Mouse (Mus musculus) embryonic facial prominence, embryonic 14.5 days (tissue): ENCODE data around the gene Tex29. TPM values are rescaled to one million over a fixed set of nuclear protein-coding genes. Genes with fewer than 3 reads are reported as not detected.
A peak's percentile ranks its signal among the peaks of the same experiment; 100 is the strongest.
"Not testable (repeated sequence)": the region's sequence is repeated elsewhere in the genome, so short reads cannot be mapped to it uniquely, and the experiment has no call there.

Source experiments
- ATAC-seq: fragments of 200-750 bp; cut with Nextera tagmentation; 2 replicates; pipeline ENCODE4 v1.8.0; 2017; ENCODE audit warnings: low read depth, moderate number of reproducible peaks, moderate TSS enrichment
- DNase-seq: peaks from one replicate; pipeline ENCODE4 v3.0.0-alpha.2; 2015; ENCODE audit warnings: low spot score
- H3K27ac ChIP-seq: fragments of 300-500 bp; sonication (generic); replicated peaks from 2 replicates; pipeline ENCODE4 v1.5.1; 2014; ENCODE audit warnings: low read depth, mild to moderate bottlenecking, low read length, moderate library complexity
- H3K27me3 ChIP-seq: fragments of 300-500 bp; sonication (generic); replicated peaks from 2 replicates; pipeline ENCODE4 v1.6.1; 2014; ENCODE audit warnings: low read length; ENCODE audit not compliant: control insufficient read depth, insufficient read depth
- H3K36me3 ChIP-seq: fragments of 300-500 bp; sonication (generic); 2 replicates; pipeline ENCODE4 v1.6.1; 2014; ENCODE audit warnings: low read length, mixed read lengths; ENCODE audit not compliant: control insufficient read depth, insufficient read depth
- H3K4me1 ChIP-seq: fragments of 300-500 bp; sonication (generic); 2 replicates; pipeline ENCODE4 v1.6.1; 2014; ENCODE audit warnings: antibody characterized with exemption, low read length; ENCODE audit not compliant: control insufficient read depth, insufficient read depth
- H3K4me2 ChIP-seq: fragments of 300-500 bp; sonication (generic); 2 replicates; pipeline ENCODE4 v1.6.1; 2014; ENCODE audit warnings: low read depth, mild to moderate bottlenecking, low read length, moderate library complexity, mixed read lengths
- H3K4me3 ChIP-seq: fragments of 300-500 bp; sonication (generic); 2 replicates; pipeline ENCODE4 v1.5.1; 2014; ENCODE audit warnings: low read depth, mild to moderate bottlenecking, low read length
- H3K9ac ChIP-seq: fragments of 300-500 bp; sonication (generic); 2 replicates; pipeline ENCODE4 v1.6.1; 2014; ENCODE audit warnings: low read depth, mild to moderate bottlenecking, low read length, moderate library complexity, mixed read lengths
- H3K9me3 ChIP-seq: fragments of 300-500 bp; sonication (generic); 2 replicates; pipeline ENCODE4 v1.6.1; 2016; ENCODE audit warnings: low read length; ENCODE audit not compliant: control insufficient read depth
- WGBS: fragments of 180-500 bp; shearing (Covaris S2); extraction: QIAGEN DNeasy Blood & Tissue Kit; methylation state at CpG from one replicate; pipeline ENCODE4 v1.1.7; 2014; 5-methylcytosine and 5-hydroxymethylcytosine counted together
- polyA plus RNA-seq: library from polyadenylated mRNA; unstranded; fragments of >200 nt; fragmentation: Nextera tagmentation; extraction: Ambion mirVana; gene quantifications from 2 replicates; pipeline ENCODE4 v1.2.1, GENCODE M21; 2014

The Tex29 gene
- polyA plus RNA-seq, 1 experiment from 2014 or later: not detected

- H3K9ac ChIP-seq: no peak overlapping the region
- H3K27ac ChIP-seq: peak overlapping the region; percentile 5; the same call in 1 of the 2 replicates
- WGBS: 32% methylated on average over 8 of the region's 8 CpGs
- peak; percentile 44 for DNase-seq
- no peaks in the 10 kb centered on the region for H3K36me3 ChIP-seq
- no peaks in the 10 kb centered on the region for H3K27me3 ChIP-seq
- peak; percentile 41; the same call in 1 of the 2 replicates for ATAC-seq
- H3K9me3 ChIP-seq: no peaks in the 10 kb centered on the region
- H3K4me2 ChIP-seq: no peak overlapping the region
- no peak overlapping the region for H3K4me3 ChIP-seq
- H3K4me1 ChIP-seq: no peaks in the 10 kb centered on the region
These were observed 1.3 kb downstream of the Tex29 start for GRCm38 (mm10) chr8:11841571-11841970.

- H3K27me3 ChIP-seq: no peaks in the 10 kb centered on the region
- no peak overlapping the region for H3K27ac ChIP-seq
- H3K4me2 ChIP-seq: no peak overlapping the region
- H3K4me1 ChIP-seq: no peaks in the 10 kb centered on the region
- H3K9me3 ChIP-seq: no peaks in the 10 kb centered on the region
- ATAC-seq: no peak
- no peak overlapping the region for H3K4me3 ChIP-seq
- 81% methylated on average over 7 of the region's 8 CpGs for WGBS
- DNase-seq: no peak
- H3K9ac ChIP-seq: no peak overlapping the region
- no peaks in the 10 kb centered on the region for H3K36me3 ChIP-seq
These were observed 2.5 kb downstream of the Tex29 start for GRCm38 (mm10) chr8:11842757-11843156.

GRCm38 (mm10) chr8:11843677-11844315 lies 3.5 kb downstream of the Tex29 start:
- Histone ChIP-seq H3K36me3 (no peaks in the 10 kb centered on the region), H3K9me3 (no peaks in the 10 kb centered on the region), H3K9ac (no peak overlapping the region), H3K4me2 (no peak overlapping the region), H3K27ac (no peak overlapping the region), H3K27me3 (no peaks in the 10 kb centered on the region), H3K4me1 (no peaks in the 10 kb centered on the region), H3K4me3 (no peak overlapping the region)
- 78% methylated on average over 13 of the region's 13 CpGs for WGBS
- no peak for DNase-seq
- ATAC-seq: no peak

GRCm38 (mm10) chr8:11844316-11844685 lies 4.0 kb downstream of the Tex29 start:
- no peaks in the 10 kb centered on the region for H3K27me3 ChIP-seq
- H3K4me2 ChIP-seq: no peak overlapping the region
- H3K9ac ChIP-seq: no peak overlapping the region
- H3K36me3 ChIP-seq: no peaks in the 10 kb centered on the region
- WGBS: 79% methylated on average over 7 of the region's 7 CpGs
- H3K27ac ChIP-seq: no peak overlapping the region
- no peak overlapping the region for H3K4me3 ChIP-seq
- no peaks in the 10 kb centered on the region for H3K4me1 ChIP-seq
- DNase-seq (no peak), ATAC-seq (no peak)
- no peaks in the 10 kb centered on the region for H3K9me3 ChIP-seq

DNA sequence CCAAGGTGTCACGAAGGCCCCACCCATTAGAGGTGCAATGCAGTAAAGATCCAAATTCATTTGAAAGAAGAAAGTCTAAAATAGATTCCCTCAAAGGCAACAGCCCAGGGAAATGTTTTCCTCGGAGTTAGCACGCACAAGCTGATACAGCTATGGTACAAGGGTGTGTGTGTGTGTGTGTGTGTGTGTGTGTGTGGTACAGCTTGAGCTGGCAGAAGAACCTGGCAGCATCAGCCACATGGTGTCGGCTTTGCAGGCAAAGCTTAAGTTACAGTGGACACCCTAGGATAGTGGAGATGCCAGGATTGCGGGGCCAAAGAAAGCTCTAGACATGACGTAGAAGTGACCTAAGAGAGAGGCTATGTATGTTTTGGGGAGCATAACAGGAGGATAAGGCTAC lies 6.5 kb downstream of the Tex29 start:
- Histone ChIP-seq H3K4me2 (no peak overlapping the region), H3K36me3 (no peaks in the 10 kb centered on the region), H3K4me3 (no peak overlapping the region), H3K27me3 (no peaks in the 10 kb centered on the region), H3K27ac (no peak overlapping the region), H3K9me3 (no peaks in the 10 kb centered on the region), H3K4me1 (no peaks in the 10 kb centered on the region), H3K9ac (no peak overlapping the region)
- ATAC-seq (no peak), DNase-seq (no peak)
- WGBS: 93% methylated on average over 6 of the region's 6 CpGs

GRCm38 (mm10) chr8:11867832-11868231 lies 27.6 kb downstream of the Tex29 start:
- Histone ChIP-seq H3K4me2 (no peak overlapping the region), H3K36me3 (no peaks in the 10 kb centered on the region), H3K4me3 (no peak overlapping the region), H3K4me1 (no peaks in the 10 kb centered on the region), H3K9me3 (0 out of 2 replicates have a peak, but pooled peaks cover 4% of the 10 kb centered on the region), H3K27ac (no peak overlapping the region), H3K9ac (no peak overlapping the region), H3K27me3 (no peaks in the 10 kb centered on the region)
- ATAC-seq (no peak), DNase-seq (no peak)

GRCm38 (mm10) chr8:11874227-11874626 lies 34.0 kb downstream of the Tex29 start:
- H3K4me3 ChIP-seq, ATAC-seq, H3K27ac ChIP-seq, H3K27me3 ChIP-seq, H3K4me1 ChIP-seq, H3K4me2 ChIP-seq, H3K9ac ChIP-seq, H3K9me3 ChIP-seq, DNase-seq, H3K36me3 ChIP-seq: not testable (repeated sequence)
- WGBS: 92% methylated on average over 6 of the region's 6 CpGs

DNA sequence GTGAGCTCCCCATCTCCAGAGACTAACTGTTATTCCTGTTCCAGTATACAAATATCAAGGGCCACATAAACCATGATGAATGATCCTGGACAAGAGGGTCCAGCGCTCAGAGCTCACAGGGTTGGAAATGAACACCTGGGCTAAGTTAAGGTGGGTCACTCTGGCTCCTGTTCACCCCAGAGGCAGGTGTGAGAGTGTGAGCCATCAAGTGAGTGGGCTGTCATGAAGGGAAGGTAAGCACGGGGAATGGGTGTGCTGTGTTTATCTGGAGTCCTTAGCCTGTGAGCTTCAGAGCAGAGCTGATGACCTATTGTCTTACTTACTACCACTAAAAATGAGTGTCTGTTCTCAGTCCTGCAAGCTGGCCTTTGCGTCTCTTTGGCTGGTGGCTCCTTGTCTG lies 44.4 kb downstream of the Tex29 start:
- WGBS: 89% methylated on average over 3 of the region's 3 CpGs
- no peak for ATAC-seq

More for the DNA sequence above, 44.4 kb downstream of the Tex29 start:
- DNase-seq: no peak
- no peaks in the 10 kb centered on the region for H3K4me1 ChIP-seq
- H3K27ac ChIP-seq: no peak overlapping the region
- no peak overlapping the region for H3K9ac ChIP-seq
- H3K4me2 ChIP-seq: no peak overlapping the region
- 0 out of 2 replicates have a peak, but pooled peaks cover 3% of the 10 kb centered on the region for H3K9me3 ChIP-seq
- H3K4me3 ChIP-seq: no peak overlapping the region
- H3K36me3 ChIP-seq: no peaks in the 10 kb centered on the region
- no peaks in the 10 kb centered on the region for H3K27me3 ChIP-seq
